Mouse (Mus musculus): Measurements from ENCODE around the gene Vhl.

DNA sequence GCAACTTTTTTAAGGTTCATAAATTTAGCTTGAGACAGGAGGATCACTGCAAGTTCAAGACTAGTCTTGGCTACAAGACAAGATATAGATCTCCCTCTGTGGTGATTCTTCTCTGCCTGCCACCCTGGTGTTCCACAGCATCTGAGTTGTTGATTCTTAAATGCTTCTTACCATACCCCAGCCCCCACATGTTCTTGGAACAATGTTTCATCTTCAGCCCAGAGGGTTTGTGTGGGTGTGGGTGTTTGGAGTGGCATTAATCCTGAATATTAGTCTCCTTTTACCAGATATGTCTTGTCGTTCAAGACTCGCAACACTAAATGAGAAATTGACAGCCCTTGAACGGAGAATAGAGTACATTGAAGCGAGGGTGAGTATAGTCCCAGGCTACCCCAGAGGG, 8.3 kb upstream of the Vhl start:
- TF ChIP-seq CTCF (IDR thresholded peaks at IDR 0.05; ENCODE audit: low read depth) (no peak), EP300 (IDR thresholded peaks at IDR 0.05; ENCODE audit: low read depth) (no peak)
